Mouse (Mus musculus) urinary bladder, postnatal 4 days (tissue): ENCODE data around the gene Lrrc40.
"Not testable (repeated sequence)": the region's sequence is repeated elsewhere in the genome, so short reads cannot be mapped to it uniquely, and the experiment has no call there.

Source experiments
- DNase-seq, 2 experiments: peaks; one replicate each; pipeline ENCODE4 v3.0.0; 2021 to 2022; ENCODE audit warnings: low spot score in 2 of 2

Gene Lrrc40

GRCm38 (mm10) chr3:158077828-158078227 lies 41.4 kb downstream of the Lrrc40 start:
- no peak for DNase-seq

DNA sequence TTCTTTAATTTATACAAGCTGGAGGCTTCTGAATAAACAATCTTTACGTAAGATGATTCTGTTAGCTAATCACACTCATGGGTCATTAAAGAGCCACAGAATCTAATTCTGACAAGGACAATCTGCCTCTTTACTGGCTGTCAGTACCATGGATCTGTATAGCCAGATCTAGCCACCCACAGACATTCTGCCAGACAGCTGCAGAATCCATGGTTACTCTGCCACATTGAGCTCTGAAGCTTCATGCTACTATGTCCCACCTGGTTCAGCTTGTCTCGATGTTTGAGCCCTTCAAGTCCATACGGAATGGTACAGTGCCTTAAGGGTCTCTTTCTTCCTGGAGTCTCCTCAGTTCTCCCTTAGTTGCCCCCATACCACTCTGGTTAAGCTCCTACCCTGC lies 55.1 kb downstream of the Lrrc40 start:
- no peak for DNase-seq

DNA sequence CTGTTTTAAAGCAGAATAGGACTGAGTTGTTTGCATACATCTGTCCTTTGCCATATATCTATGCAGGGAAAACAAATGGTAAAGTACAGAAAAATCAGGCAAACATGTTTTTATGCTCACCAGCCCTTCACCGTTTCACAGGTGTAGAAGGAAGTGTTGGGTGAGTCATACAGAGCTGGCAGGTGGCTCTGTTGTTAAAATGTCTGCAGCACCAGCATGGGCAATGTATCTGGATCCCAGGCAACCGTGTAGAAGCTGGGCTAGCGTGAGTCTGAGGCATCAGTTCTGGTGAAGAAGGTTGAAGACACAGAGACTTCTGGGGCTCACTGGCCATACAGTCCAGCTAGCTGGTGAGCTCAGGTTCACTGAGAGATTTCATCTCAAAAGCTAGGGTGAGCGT lies 57.5 kb downstream of the Lrrc40 start:
- DNase-seq, result no peak

DNA sequence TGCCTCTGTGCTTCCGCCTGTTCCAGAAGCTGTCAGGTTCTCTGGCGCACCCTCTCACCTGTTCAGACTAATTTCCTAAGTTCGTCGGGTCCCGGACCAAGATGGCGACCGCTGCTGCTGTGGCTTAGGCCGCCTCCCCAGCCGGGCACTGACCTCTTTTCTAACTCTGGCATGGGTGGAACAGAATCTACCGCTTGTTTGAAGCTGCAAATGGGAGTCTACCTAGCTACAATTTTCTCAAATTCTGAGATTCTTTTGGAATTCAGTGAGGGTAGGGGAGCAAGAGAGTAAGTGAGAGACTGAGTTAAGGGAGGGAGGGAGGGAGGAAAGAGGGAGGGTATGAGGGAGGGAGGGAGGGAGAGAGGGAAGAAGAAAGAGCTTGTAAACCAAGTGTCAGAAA lies 65.6 kb downstream of the Lrrc40 start:
- DNase-seq, result not testable (repeated sequence)

DNA sequence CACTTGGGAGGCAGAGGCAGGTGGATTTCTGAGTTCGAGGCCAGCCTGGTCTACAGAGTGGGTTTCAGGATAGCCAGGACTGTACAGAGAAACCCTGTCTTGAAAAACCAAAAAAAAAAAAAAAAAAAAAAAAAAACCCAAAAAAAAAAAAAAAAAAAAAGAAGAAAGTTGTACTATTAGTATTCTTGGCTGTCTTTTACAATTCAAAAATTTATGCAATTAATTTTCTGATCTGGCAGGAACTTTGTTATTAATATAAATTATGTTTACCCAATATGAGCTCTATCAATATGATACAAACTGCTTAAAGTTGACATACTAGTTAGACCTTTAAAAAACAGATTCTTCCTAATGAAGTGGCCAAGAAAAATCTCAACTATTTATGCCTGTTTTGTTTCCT lies 66.1 kb downstream of the Lrrc40 start:
- not testable (repeated sequence) for DNase-seq

- no peak for DNase-seq
Measured at GRCm38 (mm10) chr3:158103467-158103866, 67.0 kb downstream of the Lrrc40 start.

DNA sequence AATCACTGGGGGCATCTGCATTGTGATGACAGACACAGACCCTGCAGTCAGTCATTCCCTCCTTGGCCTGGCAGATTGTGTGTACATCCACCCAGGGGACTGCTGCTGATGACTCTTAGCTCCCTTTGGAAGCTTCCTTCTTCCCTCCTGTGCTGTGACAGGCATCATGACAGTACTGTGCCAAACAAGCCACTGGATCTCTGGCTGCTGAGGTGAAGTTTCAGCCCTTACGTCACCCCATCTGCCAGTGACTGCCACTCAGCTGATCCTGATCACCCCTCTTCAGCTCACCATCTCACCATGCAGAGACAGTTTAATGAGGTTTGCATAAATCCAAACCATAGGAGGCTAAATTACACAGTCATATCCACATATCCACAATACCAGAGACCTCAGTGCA lies 68.8 kb downstream of the Lrrc40 start:
- no peak for DNase-seq
